Mouse (Mus musculus) ovary, adult 18-20 months (tissue): ENCODE data around the gene Far2.
"Not testable (repeated sequence)": the region's sequence is repeated elsewhere in the genome, so short reads cannot be mapped to it uniquely, and the experiment has no call there.

Source experiments
- DNase-seq: peaks from one replicate; pipeline ENCODE4 v3.0.0; 2022; ENCODE audit warnings: low spot score, mixed read lengths

The Far2 gene

GRCm38 (mm10) chr6:148116907-148117306 is 69.8 kb downstream of the Far2 start:
- no peak for DNase-seq

- no peak for DNase-seq
Measured at GRCm38 (mm10) chr6:148117696-148118095, 70.6 kb downstream of the Far2 start.

- no peak for DNase-seq
Measured at GRCm38 (mm10) chr6:148120703-148121102, 73.6 kb downstream of the Far2 start.

- DNase-seq, result not testable (repeated sequence)
Measured at GRCm38 (mm10) chr6:148126851-148127250, 79.8 kb downstream of the Far2 start.

GRCm38 (mm10) chr6:148132314-148132713 is 85.3 kb downstream of the Far2 start:
- no peak for DNase-seq

- DNase-seq, result no peak
Measured at GRCm38 (mm10) chr6:148133536-148133935, 86.5 kb downstream of the Far2 start.

- DNase-seq, result peak; percentile 54
Measured at GRCm38 (mm10) chr6:148135769-148136382, 88.8 kb downstream of the Far2 start.

GRCm38 (mm10) chr6:148139288-148139995 is 92.4 kb downstream of the Far2 start:
- DNase-seq, result no peak

GRCm38 (mm10) chr6:148141874-148142273 is 94.8 kb downstream of the Far2 start:
- DNase-seq, result no peak

GRCm38 (mm10) chr6:148142421-148142820 is 95.4 kb downstream of the Far2 start:
- DNase-seq, result no peak

- not testable (repeated sequence) for DNase-seq
Measured at GRCm38 (mm10) chr6:148152305-148152704, 105.2 kb downstream of the Far2 start.

GRCm38 (mm10) chr6:148172904-148173303 is 125.8 kb downstream of the Far2 start:
- no peak for DNase-seq

GRCm38 (mm10) chr6:148185694-148186093 is 138.6 kb downstream of the Far2 start:
- DNase-seq, result no peak

- no peak for DNase-seq
Measured at GRCm38 (mm10) chr6:148193972-148194701, 147.1 kb downstream of the Far2 start.

GRCm38 (mm10) chr6:148199177-148199576 is 152.1 kb downstream of the Far2 start:
- DNase-seq, result no peak

GRCm38 (mm10) chr6:148199729-148200128 is 152.7 kb downstream of the Far2 start:
- DNase-seq, result no peak

GRCm38 (mm10) chr6:148205134-148205533 is 158.1 kb downstream of the Far2 start:
- DNase-seq, result no peak

GRCm38 (mm10) chr6:148207522-148207921 is 160.5 kb downstream of the Far2 start:
- DNase-seq, result no peak

GRCm38 (mm10) chr6:148211391-148211876 is 164.4 kb downstream of the Far2 start:
- DNase-seq, result no peak

GRCm38 (mm10) chr6:148211897-148212680 is 165.0 kb downstream of the Far2 start, which contains the start of gene Ergic2:
TSS of gene Ergic2 (minus strand) at chr6:148212374.
- peak; percentile 98 for DNase-seq

GRCm38 (mm10) chr6:148214765-148215164 is 167.7 kb downstream of the Far2 start:
- DNase-seq, result peak; percentile 15

- no peak for DNase-seq
Measured at GRCm38 (mm10) chr6:148216752-148217151, 169.7 kb downstream of the Far2 start.
